Mouse (Mus musculus) frontal cortex, adult (tissue): Measurements from ENCODE around the gene Olfr1316.

ENCODE experiments used
- ATAC-seq: cut with Nextera tagmentation; 2 replicates; pipeline ENCODE4 v1.9.2; 2017; ENCODE audit warnings: mild to moderate bottlenecking, moderate library complexity, mixed read lengths; ENCODE audit not compliant: low TSS enrichment

The Olfr1316 gene

GRCm38 (mm10) chr2:112134877-112135276 lies at the start of gene Olfr1316:
Olfr1316 (minus strand) TSS chr2:112134977.
- no peak for ATAC-seq

- no peak for ATAC-seq
Observed at GRCm38 (mm10) chr2:112153898-112154297, 19.1 kb upstream of the Olfr1316 start, which contains the start of gene Olfr1318. Olfr1318 (plus strand) TSS chr2:112154198.

GRCm38 (mm10) chr2:112140029-112140428 lies 5.3 kb upstream of the Olfr1316 start, which contains the start of gene Olfr1317:
Olfr1317 (plus strand) TSS chr2:112140329.
- no peak for ATAC-seq

GRCm38 (mm10) chr2:112115340-112115739 lies 19.4 kb downstream of the Olfr1316 start, which contains the start of gene Olfr1315-ps1:
Olfr1315-ps1 (minus strand) TSS chr2:112115440.
- ATAC-seq, result no peak

- no peak for ATAC-seq
Observed at GRCm38 (mm10) chr2:112096681-112097080, 38.1 kb downstream of the Olfr1316 start, which contains the start of gene Olfr1314. Olfr1314 (minus strand) TSS chr2:112096781.

- ATAC-seq, result no peak
Observed at GRCm38 (mm10) chr2:112077743-112078142, 57.0 kb downstream of the Olfr1316 start, which contains the start of gene Olfr1313. Olfr1313 (minus strand) TSS chr2:112077843.
